Comparison of ENCODE assay signal across 14 mouse cellular contexts in the genomic region with DNA sequence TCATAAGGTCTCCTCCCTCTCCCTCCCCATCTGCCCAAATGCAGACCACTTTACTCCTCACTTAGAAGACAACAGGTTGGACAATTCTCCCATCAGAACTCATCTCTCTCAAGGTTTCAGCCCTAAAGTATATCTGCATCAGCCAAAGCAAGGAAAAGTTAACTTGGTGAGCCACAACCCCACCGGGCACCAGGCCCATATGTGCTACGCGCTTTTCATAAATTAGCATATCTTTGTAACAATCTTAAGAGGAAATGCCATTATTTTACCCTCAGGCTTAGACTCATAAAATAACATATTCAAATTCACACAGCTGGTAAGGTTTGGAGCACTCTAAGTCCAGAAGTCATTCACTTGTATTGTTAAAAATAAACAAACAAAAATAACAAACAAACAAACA.
"Had no signal": no experiment of that assay in that cellular context is flagged by ENCODE, and none has a peak within 500 bp of the region (broad histone marks: within the 10 kb centered on the region; RNA-seq: fewer than 3 reads in every experiment).

No protein-coding gene starts in this region.

- H3K4me1 ChIP-seq: limb, embryonic 10.5 days; limb, embryonic 13.5 days had no signal

- DNase-seq: kidney, adult 9 months; kidney, postnatal 4 days; layer of hippocampus, adult 9-11 months; liver, embryonic 13.5 days; lung, adult 2 months; lung, postnatal 14 days; lung, postnatal 4 days; midbrain, embryonic 14.5 days; spleen, adult 18-20 months; thymus, postnatal 25 days had no signal

- H3K27me3 ChIP-seq: limb, embryonic 13.5 days; liver, embryonic 13.5 days; stomach, embryonic 15.5 days had no signal

- H3K36me3 ChIP-seq: limb, embryonic 10.5 days; limb, embryonic 13.5 days; liver, embryonic 13.5 days; stomach, embryonic 15.5 days had no signal

- H3K4me3 ChIP-seq: layer of hippocampus, adult 2 months; limb, embryonic 10.5 days; limb, embryonic 13.5 days; liver, embryonic 13.5 days; stomach, embryonic 15.5 days had no signal

- H3K27ac ChIP-seq: layer of hippocampus, adult 2 months; limb, embryonic 10.5 days; limb, embryonic 13.5 days; liver, embryonic 13.5 days; stomach, embryonic 15.5 days had no signal
